Mouse (Mus musculus) stomach, embryonic 14.5 days (tissue): ENCODE measurements around the gene Ltbp4. TPM values are rescaled to one million over a fixed set of nuclear protein-coding genes. Genes with fewer than 3 reads are reported as not detected.
A peak's percentile ranks its signal among the peaks of the same experiment; 100 is the strongest.

Source experiments
- ATAC-seq: fragments of 200-750 bp; cut with Nextera tagmentation; 2 replicates; pipeline ENCODE4 v1.8.0; 2017; ENCODE audit warnings: low read depth, moderate TSS enrichment; ENCODE audit not compliant: insufficient number of reproducible peaks, insufficient read depth, low FRiP score
- H3K27ac ChIP-seq: fragments of 300-500 bp; sonication (generic); 2 replicates; pipeline ENCODE4 v1.5.1; 2014; ENCODE audit warnings: mild to moderate bottlenecking, low read length, moderate library complexity, mixed read lengths
- H3K27me3 ChIP-seq: fragments of 300-500 bp; sonication (generic); 2 replicates; pipeline ENCODE4 v1.6.1; 2014; ENCODE audit warnings: low read length, control low read depth, mixed read lengths; ENCODE audit not compliant: control insufficient read depth, insufficient read depth
- H3K36me3 ChIP-seq: fragments of 300-500 bp; sonication (generic); 2 replicates; pipeline ENCODE4 v1.6.1; 2014; ENCODE audit warnings: mild to moderate bottlenecking, control low read depth, low read length, moderate library complexity, mixed read lengths; ENCODE audit not compliant: control insufficient read depth, insufficient read depth
- H3K4me1 ChIP-seq: fragments of 300-500 bp; sonication (generic); 2 replicates; pipeline ENCODE4 v1.6.1; 2014; ENCODE audit warnings: low read length, control low read depth, mixed read lengths; ENCODE audit not compliant: control insufficient read depth, insufficient read depth
- H3K4me2 ChIP-seq: fragments of 300-500 bp; sonication (generic); replicated peaks from 2 replicates; pipeline ENCODE4 v1.6.1; 2014; ENCODE audit warnings: low read depth, low read length, control low read depth
- H3K4me3 ChIP-seq: fragments of 300-500 bp; sonication (generic); 2 replicates; pipeline ENCODE4 v1.5.1; 2014; ENCODE audit warnings: low read depth, low read length, control low read depth
- H3K9ac ChIP-seq: fragments of 300-500 bp; sonication (generic); replicated peaks from 2 replicates; pipeline ENCODE4 v1.6.1; 2014; ENCODE audit warnings: low read depth, mild to moderate bottlenecking, control low read depth, low read length, moderate library complexity, mixed read lengths
- H3K9me3 ChIP-seq: fragments of 300-500 bp; sonication (generic); 2 replicates; pipeline ENCODE4 v1.6.1; 2016; ENCODE audit warnings: low read depth, low read length, control low read depth; ENCODE audit not compliant: control insufficient read depth
- WGBS: fragments of 180-500 bp; shearing (Covaris S2); extraction: QIAGEN DNeasy Blood & Tissue Kit; methylation state at CpG from one replicate; pipeline ENCODE4 v1.1.7; 2014; 5-methylcytosine and 5-hydroxymethylcytosine counted together
- polyA plus RNA-seq: library from polyadenylated mRNA; unstranded; fragments of >200 nt; fragmentation: Nextera tagmentation; extraction: Ambion mirVana; gene quantifications from 2 replicates; pipeline ENCODE4 v1.2.1, GENCODE M21; 2014

Ltbp4 gene
- polyA plus RNA-seq, 1 experiment from 2014 or later = 178 TPM

DNA sequence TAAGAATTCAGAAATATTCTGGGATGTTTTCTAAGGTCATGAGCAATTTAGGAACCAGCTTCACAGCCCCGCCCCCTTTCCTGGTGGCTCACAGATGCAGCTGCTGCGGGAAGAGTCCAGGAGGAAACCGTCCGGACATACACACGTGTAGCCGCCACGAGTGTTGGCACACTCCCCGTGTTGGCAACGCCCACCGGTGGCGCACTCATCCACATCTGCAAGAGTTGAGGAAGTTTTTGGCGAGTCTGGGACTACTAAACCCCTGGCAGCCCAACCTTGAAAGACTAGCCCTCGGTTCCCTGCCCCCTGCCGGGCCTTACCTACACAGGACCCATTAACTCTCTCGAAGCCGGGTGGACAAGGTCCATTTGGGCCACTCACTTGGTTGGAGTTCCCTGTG, 8.8 kb downstream of the Ltbp4 start:
- H3K9ac ChIP-seq = no peak overlapping the region
- H3K4me3 ChIP-seq = no peak overlapping the region
- no peaks in the 10 kb centered on the region for H3K9me3 ChIP-seq
- no peak overlapping the region for H3K27ac ChIP-seq
- peaks cover 37% of the 10 kb centered on the region for H3K36me3 ChIP-seq
- H3K4me2 ChIP-seq = no peak overlapping the region
- H3K4me1 ChIP-seq = peaks cover 30% of the 10 kb centered on the region
- no peak for ATAC-seq
- H3K27me3 ChIP-seq = 0 out of 2 replicates have a peak, but pooled peaks cover 4% of the 10 kb centered on the region
- WGBS = 47% methylated on average over 16 of the region's 16 CpGs

DNA sequence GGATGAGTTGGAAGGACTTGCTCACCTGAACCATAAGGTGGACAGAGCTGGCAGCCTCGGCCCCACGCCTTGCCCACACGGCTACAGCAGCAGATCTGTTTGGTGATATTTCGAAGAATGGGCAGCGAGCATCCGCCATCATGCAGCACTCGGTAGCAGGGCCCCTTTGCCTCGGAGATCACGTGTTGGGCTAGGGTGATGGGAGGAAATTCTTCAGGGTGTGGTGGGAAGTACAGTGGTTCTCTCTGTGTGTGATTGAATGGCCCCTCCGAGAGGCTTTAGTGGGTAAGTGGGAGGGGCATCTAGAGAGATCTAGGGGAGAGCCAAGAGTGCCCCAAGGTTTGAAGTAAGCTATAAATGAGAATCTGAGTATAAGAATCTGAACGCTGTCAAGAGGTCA, 9.3 kb downstream of the Ltbp4 start:
- Histone ChIP-seq H3K9me3 (no peaks in the 10 kb centered on the region), H3K9ac (no peak overlapping the region), H3K27me3 (0 out of 2 replicates have a peak, but pooled peaks cover 4% of the 10 kb centered on the region), H3K4me3 (no peak overlapping the region), H3K4me2 (no peak overlapping the region), H3K36me3 (peaks cover 40% of the 10 kb centered on the region), H3K4me1 (peaks cover 29% of the 10 kb centered on the region), H3K27ac (no peak overlapping the region)
- ATAC-seq = no peak
- WGBS = 87% methylated on average over 11 of the region's 11 CpGs

DNA sequence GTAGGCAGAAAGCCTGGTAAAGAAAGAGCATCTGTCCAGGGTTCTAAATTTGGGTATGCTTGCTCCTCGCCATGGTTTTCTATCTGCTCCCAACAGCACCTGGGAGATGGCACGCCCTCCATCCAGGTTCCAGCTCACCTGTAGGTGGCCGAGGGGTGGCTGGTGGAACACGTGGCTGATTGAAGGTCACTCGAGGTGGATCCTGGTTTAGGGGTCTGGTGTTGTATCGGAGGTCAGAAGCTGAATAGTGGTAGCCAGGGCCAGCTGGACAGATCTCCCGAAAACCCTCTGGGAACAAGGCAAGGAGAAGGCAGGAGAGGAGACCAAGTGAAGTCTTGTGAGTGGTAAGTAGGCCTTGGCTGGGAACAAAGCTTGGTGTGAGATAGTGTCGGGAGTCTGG, 10.0 kb downstream of the Ltbp4 start:
- Histone ChIP-seq H3K36me3 (peaks cover 40% of the 10 kb centered on the region), H3K9me3 (no peaks in the 10 kb centered on the region), H3K27ac (no peak overlapping the region), H3K27me3 (0 out of 2 replicates have a peak, but pooled peaks cover 4% of the 10 kb centered on the region), H3K9ac (no peak overlapping the region), H3K4me3 (no peak overlapping the region), H3K4me2 (no peak overlapping the region), H3K4me1 (peaks cover 28% of the 10 kb centered on the region)
- 92% methylated on average over 8 of the region's 8 CpGs for WGBS
- no peak for ATAC-seq

DNA sequence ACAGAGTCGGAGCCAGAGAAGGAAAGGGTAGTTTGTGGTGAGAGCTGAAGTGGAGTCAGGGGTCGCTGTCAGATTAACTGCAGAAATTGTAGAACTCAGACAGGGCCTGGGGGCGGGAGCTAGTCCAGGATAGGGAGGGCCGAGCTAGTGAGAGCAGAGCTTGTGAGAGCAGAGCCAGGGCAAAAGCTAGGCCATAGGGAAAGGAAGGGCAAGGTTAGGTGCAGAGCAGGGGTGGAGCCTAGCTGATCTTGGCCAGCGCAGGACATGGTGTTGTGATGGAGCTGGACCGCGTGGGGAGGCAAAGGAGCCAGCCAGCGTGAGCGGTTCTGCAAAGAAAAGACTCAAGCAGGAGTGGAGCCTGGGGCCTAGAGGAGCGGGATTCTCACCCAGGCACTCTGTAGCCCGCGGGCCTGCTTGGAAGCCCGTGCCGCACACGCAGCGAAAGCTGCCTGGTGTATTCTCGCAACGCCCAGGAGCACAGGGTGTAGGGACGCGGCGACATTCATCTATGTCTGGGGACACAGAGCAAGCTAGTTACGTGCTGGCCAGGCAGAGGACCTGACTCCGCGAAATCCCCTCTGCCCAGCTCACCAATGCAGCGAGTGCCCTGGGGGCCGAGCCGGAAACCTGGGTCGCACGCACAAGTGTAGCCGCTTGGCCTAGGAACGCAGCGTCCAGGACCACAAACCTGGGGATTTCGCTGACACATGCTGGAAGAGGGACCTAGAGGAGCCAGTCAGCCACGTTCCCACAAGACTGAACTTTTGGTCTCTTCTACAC, 11.2 kb downstream of the Ltbp4 start:
- 52% methylated on average over 34 of the region's 34 CpGs for WGBS
- no peaks in the 10 kb centered on the region for H3K9me3 ChIP-seq
- H3K9ac ChIP-seq = no peak overlapping the region
- no peak overlapping the region for H3K27ac ChIP-seq
- 0 out of 2 replicates have a peak, but pooled peaks cover 4% of the 10 kb centered on the region for H3K27me3 ChIP-seq
- no peak overlapping the region for H3K4me3 ChIP-seq
- ATAC-seq = no peak
- H3K36me3 ChIP-seq = peaks cover 40% of the 10 kb centered on the region
- peak overlapping the region; percentile 27 for H3K4me2 ChIP-seq
- peaks cover 28% of the 10 kb centered on the region for H3K4me1 ChIP-seq

DNA sequence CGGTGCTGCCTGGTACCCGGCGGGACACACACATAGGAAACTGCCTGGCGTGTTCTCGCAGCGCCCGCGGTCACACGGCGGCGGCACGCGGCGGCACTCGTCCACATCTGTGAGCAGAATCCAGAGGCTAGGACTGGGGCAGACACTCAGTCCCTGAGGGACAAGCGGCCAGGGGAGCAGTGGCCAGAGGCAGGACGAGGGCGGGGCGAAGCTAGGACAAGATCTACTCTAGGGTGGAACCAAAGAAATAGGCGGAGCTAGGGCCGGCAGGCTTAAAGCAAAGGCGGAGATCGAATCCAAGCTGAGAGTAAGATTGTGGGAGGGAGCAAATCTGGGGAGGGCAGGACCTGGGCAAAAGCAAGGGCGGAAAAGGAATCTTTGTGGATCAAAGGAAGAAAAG, 11.8 kb downstream of the Ltbp4 start:
- H3K4me3 ChIP-seq = no peak overlapping the region; the same call in 1 of the 2 replicates
- H3K4me2 ChIP-seq = peak overlapping the region; percentile 27
- H3K4me1 ChIP-seq = peaks cover 28% of the 10 kb centered on the region
- WGBS = 16% methylated on average over 24 of the region's 24 CpGs
- no peaks in the 10 kb centered on the region for H3K9me3 ChIP-seq
- H3K9ac ChIP-seq = no peak overlapping the region
- no peak overlapping the region for H3K27ac ChIP-seq
- 0 out of 2 replicates have a peak, but pooled peaks cover 4% of the 10 kb centered on the region for H3K27me3 ChIP-seq
- peaks cover 45% of the 10 kb centered on the region for H3K36me3 ChIP-seq
- no peak; the same call in 1 of the 2 replicates for ATAC-seq

DNA sequence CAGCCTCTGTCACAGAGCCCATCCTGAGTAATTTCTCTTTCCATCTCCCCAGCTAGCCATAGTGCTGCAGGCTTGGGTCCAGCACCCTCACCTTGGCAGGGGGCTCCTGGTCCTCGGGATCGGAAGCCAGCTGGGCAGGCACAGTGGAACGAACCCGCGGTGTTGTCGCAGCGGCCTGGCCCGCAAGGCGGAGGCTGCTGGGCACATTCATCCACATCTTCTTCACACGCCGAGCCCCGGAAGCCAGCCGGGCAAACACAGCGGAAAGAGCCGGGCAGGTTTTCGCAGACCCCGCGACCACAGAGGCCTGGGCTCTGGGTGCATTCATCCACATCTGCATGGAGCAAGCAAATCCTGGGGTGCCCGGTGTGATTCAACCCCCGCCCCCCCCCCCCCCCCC, 12.6 kb downstream of the Ltbp4 start:
- H3K4me2 ChIP-seq = no peak overlapping the region
- H3K9ac ChIP-seq = no peak overlapping the region
- WGBS = 61% methylated on average over 18 of the region's 20 CpGs
- no peak overlapping the region for H3K27ac ChIP-seq
- H3K4me1 ChIP-seq = peaks cover 21% of the 10 kb centered on the region
- H3K9me3 ChIP-seq = no peaks in the 10 kb centered on the region
- ATAC-seq = no peak
- peaks cover 48% of the 10 kb centered on the region for H3K36me3 ChIP-seq
- 0 out of 2 replicates have a peak, but pooled peaks cover 4% of the 10 kb centered on the region for H3K27me3 ChIP-seq
- no peak overlapping the region for H3K4me3 ChIP-seq

DNA sequence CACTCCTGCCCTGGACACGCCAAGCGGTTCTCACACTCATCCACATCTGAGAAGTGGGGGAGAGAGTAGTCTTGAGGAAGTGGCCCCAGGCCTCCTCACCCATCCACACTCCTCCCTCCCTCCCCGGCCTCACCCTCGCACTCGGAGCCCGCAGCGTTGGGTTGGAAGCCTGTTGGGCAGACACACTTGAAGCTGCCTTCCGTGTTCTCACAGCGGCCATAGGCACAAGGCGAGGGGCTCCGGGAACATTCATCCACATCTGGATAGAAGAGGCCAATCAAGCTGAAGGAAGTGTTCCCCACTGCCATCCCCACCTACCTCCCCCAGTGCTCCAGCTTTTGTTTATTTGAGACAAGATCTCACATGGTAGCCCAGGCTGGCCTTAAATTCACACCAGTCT, 13.3 kb downstream of the Ltbp4 start:
- ATAC-seq = no peak
- H3K4me2 ChIP-seq = no peak overlapping the region
- 96% methylated on average over 11 of the region's 11 CpGs for WGBS
- H3K36me3 ChIP-seq = peaks cover 53% of the 10 kb centered on the region
- no peaks in the 10 kb centered on the region for H3K9me3 ChIP-seq
- no peak overlapping the region for H3K4me3 ChIP-seq
- H3K27me3 ChIP-seq = 0 out of 2 replicates have a peak, but pooled peaks cover 4% of the 10 kb centered on the region
- H3K4me1 ChIP-seq = peaks cover 16% of the 10 kb centered on the region; the same call in 1 of the 2 replicates
- H3K27ac ChIP-seq = no peak overlapping the region
- H3K9ac ChIP-seq = no peak overlapping the region

DNA sequence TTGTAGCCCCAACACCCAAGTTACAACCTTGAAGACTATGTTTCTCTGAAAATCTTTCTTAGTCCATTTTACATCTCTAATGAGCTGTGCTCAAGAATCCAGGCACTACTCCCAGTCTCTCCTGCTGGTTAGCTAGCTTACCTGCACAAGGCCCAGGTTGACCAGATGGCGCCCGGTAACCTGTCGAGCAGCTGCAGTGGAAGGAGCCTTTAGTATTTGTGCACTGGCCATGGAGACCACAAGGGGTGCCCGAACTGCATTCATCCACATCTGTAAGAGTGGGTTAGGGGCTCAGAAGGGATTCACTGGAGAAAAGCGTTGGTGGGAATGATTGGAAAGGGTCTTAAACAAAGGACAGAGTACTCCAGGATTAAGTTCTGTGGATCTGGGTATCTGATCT, 14.5 kb downstream of the Ltbp4 start:
- Histone ChIP-seq H3K36me3 (peaks cover 52% of the 10 kb centered on the region), H3K9me3 (no peaks in the 10 kb centered on the region), H3K4me2 (no peak overlapping the region), H3K9ac (no peak overlapping the region), H3K27ac (no peak overlapping the region), H3K4me1 (peaks cover 13% of the 10 kb centered on the region; the same call in 1 of the 2 replicates), H3K27me3 (0 out of 2 replicates have a peak, but pooled peaks cover 4% of the 10 kb centered on the region), H3K4me3 (no peak overlapping the region)
- ATAC-seq = no peak
- 91% methylated on average over 5 of the region's 5 CpGs for WGBS
